Mouse (Mus musculus): ENCODE results near the gene Psmd9. TPM values are rescaled to one million over a fixed set of nuclear protein-coding genes. Genes with fewer than 3 reads are reported as not detected.

Psmd9 gene
- total RNA-seq, 2 experiments from 2014 or later: 13.3 to 16.9 TPM

DNA sequence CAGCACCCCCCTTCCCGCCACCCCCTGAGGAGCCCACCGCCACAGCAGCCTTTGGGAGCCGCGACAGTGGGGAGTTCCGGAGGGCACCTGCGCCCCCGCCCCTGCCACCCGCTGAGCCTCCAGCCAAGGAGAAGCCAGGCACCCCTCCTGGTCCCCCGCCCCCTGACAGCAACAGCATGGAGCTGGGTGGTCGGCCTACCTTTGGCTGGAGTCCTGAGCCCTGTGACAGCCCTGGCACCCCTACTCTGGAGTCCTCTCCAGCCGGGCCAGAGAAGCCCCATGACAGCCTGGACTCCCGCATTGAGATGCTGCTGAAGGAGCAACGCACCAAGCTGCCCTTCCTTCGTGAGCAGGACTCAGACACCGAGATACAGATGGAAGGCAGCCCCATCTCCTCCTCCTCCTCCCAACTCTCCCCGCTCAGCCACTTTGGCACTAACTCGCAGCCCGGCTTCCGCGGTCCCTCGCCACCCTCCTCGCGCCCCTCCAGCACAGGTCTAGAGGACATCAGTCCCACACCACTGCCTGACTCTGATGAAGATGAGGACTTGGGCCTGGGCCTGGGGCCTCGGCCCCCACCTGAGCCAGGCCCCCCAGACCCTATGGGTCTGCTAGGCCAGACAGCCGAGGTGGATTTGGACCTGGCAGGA, 21.0 kb upstream of the Psmd9 start:
- TF ChIP-seq CTCF (IDR thresholded peaks at IDR 0.05): no peak
- intact Hi-C loops (cut with DNase I): loop anchor here (2.0 kb wide), 1 partner anchor 31 kb away; no protein-coding TSS in a partner anchor
- H3K4me3 ChIP-seq: no peak overlapping the region
- H3K27ac ChIP-seq: no peak overlapping the region
- peak; percentile 27 for DNase-seq

DNA sequence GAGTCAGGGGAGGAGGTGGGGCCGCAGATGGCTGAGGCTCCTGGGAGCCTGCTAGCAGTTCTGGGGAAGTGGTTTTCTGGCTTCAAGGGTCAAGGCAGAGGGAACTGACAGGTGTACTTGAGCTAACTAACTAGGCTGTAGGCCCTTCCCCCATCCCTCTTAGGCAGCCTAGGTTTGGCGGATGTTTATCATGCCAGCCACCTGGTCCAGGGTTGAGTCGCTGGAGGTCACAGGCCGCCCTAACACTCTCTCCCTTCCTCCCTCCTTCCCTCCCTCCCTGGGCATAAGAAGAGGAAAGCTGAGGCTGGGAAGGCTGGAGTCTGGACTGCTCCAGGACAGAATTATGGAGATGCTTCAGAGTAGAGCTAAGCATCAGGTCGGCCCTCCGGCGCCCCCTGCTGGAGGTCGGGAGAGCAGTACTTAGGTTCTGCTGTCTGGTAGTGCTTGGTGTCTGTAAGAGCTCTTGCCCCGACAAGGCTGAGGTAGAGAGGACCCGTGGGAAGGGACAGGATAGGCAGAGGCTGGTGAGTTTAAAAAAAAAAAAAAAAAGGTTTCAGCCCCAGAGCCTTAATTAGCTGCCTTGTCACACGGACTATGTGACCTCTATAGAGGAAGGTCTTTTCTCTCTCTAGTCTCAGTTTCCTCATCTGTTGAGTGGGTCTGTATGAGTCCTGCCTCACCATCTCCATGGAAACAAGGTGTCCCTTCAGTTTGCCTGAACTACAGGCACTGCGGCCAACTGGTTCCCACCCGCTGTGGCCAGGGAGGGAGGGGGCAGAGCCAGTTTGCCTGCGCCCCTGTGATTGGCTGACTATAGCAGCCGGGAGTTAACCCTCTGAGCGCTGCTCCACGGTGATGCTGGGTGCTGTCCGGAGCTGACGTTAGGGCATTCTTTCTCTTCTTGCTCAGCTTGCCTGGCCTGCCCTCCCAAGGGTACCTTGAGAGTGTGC, 19.5 kb upstream of the Psmd9 start:
- DNase-seq: peak; percentile 94
- TF ChIP-seq CTCF (IDR thresholded peaks at IDR 0.05): peak; percentile 95
- intact Hi-C loops (cut with DNase I): loop anchor here (1.0 to 2.0 kb wide), 2 partner anchors 16 to 33 kb away; no protein-coding TSS in a partner anchor
- Histone ChIP-seq H3K4me3 (peak overlapping the region; percentile 67), H3K27ac (peak overlapping the region; percentile 60)

DNA sequence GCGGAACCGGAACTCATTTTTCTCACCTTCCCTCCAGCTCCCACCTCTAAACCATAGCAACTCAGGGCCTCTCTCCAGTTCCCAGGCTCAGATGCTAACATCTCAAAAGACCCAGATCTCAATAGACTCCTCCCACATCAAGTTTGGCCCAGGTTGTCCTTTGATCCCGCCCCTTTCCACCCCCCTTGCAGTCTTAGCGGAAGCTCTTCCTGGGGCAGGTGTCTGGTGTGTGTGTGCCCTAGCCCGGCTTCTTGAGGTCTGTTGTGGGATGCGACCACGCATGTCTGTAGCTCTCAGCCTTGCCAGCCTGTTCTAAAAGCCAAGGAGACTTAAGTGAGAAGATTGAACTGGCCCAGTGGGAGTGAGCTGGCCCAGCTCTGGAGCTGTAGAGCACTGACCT, 18.6 kb upstream of the Psmd9 start:
- Histone ChIP-seq H3K4me3 (peak overlapping the region; percentile 67), H3K27ac (peak overlapping the region; percentile 48)
- intact Hi-C loops (cut with DNase I): no loop called here
- no peak for TF ChIP-seq CTCF (IDR thresholded peaks at IDR 0.05)
- no peak for DNase-seq

DNA sequence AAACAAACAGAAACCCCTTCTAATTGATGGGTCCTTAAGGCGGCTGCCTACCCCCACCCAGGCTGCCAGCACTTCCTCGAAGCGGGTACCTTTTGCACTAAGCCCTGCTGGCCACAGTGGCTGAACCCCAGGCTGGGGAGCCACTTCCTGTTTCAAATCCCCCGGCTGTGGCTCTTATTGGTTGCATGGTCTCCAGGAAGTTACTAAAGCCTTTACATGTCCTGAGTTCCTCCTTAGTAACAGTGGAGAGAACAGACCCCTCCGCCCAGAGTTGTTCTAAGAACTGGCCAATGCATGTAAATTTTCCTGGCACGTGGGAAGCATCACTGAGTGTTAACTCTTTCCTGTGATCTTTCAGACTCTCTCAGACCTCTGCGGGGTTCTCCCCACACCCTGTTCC, 18.1 kb upstream of the Psmd9 start:
- intact Hi-C loops (cut with DNase I): no loop called here
- TF ChIP-seq CTCF (IDR thresholded peaks at IDR 0.05): no peak
- DNase-seq: peak; percentile 30
- H3K27ac ChIP-seq: peak overlapping the region; percentile 48
- H3K4me3 ChIP-seq: peak overlapping the region; percentile 67

DNA sequence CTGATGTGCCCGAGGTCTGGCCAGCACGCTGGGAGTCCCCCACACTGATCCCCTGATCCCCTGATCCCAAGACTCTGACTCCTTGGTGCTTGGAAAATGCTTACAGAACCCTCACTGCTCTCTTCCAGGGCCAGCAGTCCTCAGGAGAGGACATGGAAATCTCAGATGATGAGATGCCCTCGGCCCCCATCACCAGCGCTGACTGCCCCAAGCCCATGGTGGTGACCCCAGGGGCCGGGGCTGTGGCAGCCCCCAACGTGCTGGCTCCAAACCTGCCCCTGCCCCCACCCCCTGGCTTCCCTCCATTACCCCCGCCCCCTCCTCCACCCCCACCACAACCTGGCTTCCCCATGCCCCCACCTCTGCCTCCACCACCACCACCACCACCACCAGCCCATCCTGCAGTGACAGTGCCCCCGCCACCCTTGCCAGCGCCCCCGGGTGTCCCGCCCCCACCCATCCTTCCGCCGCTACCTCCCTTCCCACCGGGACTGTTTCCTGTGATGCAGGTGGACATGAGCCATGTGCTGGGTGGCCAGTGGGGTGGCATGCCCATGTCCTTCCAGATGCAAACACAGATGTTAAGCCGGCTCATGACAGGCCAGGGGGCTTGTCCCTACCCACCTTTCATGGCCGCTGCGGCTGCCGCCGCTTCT, 17.4 kb upstream of the Psmd9 start:
- no peak for DNase-seq
- no peak for TF ChIP-seq CTCF (IDR thresholded peaks at IDR 0.05)
- H3K27ac ChIP-seq: no peak overlapping the region
- intact Hi-C loops (cut with DNase I): no loop called here
- H3K4me3 ChIP-seq: no peak overlapping the region

DNA sequence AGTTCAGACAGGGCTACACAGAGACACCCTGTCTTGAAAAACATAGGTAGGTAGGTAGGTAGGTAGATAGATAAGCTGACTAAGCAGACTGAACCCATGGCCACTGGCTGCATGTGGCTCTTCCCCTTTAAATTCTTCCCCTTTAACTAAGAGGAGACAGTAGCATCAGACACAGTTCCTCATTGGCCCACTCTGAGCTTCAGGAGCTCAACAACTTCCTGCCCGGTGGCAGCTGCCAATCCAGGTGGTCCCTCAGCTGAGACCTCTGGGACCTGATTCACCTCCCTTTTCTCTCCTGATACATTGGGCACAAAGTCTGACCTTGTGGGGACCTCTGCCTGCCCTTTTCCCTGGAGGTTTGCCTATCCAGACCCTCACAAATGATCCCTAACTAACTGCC, 16.3 kb upstream of the Psmd9 start:
- Histone ChIP-seq H3K27ac (no peak overlapping the region), H3K4me3 (no peak overlapping the region)
- intact Hi-C loops (cut with DNase I): no loop called here
- no peak for DNase-seq
- TF ChIP-seq CTCF (IDR thresholded peaks at IDR 0.05): no peak

DNA sequence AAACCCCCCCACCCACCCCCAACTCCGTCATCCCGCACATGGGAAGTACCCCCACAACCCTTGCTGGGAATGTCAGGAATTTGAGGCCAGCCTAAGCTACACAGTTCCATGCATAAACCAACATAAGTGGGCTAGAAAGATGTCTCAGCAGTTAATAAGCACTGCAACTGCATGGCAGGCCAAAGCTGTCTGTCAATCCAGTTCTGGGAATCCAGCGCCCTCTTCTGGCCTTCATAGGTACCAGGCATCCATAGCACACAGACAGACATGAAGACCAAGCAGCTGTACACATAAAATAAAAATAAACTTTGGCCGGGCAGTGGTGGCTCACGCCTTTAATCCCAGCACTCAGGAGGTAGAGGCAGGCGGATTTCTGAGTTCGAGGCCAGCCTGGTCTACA, 13.8 kb upstream of the Psmd9 start:
- intact Hi-C loops (cut with DNase I): no loop called here
- peak; percentile 82 for TF ChIP-seq CTCF (IDR thresholded peaks at IDR 0.05)
- H3K4me3 ChIP-seq: no peak overlapping the region
- peak overlapping the region; percentile 25; the same call in 1 of the 2 replicates for H3K27ac ChIP-seq
- peak; percentile 79 for DNase-seq

DNA sequence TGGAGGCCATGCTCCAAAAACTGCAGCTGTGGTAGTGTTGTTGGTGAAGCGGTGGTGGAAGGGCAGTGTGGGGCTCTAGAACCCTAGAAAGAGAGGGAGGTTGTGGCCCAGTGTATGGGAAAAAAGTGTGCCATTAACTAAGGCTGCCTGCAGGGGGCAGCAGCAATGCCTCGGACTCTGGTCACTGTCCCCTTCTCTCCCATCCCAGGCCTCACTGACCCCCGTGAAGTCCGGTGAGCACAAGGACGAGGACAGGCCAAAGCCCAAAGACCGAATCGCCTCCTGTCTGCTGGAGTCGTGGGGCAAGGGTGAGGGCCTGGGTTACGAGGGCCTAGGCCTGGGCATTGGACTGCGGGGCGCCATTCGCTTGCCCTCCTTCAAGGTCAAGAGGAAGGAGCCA, 12.4 kb upstream of the Psmd9 start:
- intact Hi-C loops (cut with DNase I): no loop called here
- no peak for DNase-seq
- no peak overlapping the region for H3K27ac ChIP-seq
- H3K4me3 ChIP-seq: no peak overlapping the region
- peak; percentile 57 for TF ChIP-seq CTCF (IDR thresholded peaks at IDR 0.05)

DNA sequence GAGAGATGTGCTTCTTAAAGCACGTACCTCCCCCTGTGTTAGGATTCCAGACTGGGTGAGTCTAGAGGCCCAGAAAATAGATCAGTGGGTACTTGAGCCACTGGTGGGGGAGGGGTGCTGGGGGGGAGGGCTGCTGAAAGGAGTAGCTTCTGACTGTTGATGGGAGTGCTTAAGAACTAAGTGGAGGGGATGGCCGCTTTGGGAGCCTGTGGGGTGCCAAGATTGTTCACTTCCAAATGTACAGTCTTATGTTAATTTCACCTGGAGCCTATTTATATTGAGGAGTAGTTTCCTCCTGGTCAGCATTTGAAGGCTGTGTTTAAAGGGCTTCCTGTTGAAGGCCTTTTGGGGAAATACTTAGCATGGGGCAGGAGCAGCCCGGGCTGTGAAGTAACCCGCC, 11.2 kb upstream of the Psmd9 start:
- DNase-seq: no peak
- no peak overlapping the region for H3K27ac ChIP-seq
- intact Hi-C loops (cut with DNase I): no loop called here
- no peak for TF ChIP-seq CTCF (IDR thresholded peaks at IDR 0.05)
- H3K4me3 ChIP-seq: no peak overlapping the region

DNA sequence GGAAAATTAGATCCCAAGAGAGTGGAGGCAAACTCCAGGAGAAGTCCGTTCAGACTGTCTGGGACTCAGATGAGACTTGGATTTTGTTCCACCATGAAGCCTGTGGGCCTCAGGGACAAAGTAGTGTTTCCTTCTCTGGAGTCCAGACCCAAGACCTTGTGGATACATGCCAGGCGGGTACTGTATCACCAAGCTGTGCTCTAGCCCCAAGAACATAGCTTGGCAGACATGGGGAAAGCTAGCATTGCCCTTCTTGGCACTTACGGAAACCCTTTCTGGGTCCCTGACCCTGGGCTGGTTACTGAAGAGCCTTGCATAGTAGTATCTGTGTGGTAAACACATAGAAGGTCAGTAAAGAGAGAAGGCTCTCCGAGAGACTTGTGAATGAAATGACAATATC, 9.8 kb upstream of the Psmd9 start:
- no peak overlapping the region for H3K4me3 ChIP-seq
- no peak for TF ChIP-seq CTCF (IDR thresholded peaks at IDR 0.05)
- peak overlapping the region; percentile 63 for H3K27ac ChIP-seq
- intact Hi-C loops (cut with DNase I): no loop called here
- peak; percentile 76 for DNase-seq

DNA sequence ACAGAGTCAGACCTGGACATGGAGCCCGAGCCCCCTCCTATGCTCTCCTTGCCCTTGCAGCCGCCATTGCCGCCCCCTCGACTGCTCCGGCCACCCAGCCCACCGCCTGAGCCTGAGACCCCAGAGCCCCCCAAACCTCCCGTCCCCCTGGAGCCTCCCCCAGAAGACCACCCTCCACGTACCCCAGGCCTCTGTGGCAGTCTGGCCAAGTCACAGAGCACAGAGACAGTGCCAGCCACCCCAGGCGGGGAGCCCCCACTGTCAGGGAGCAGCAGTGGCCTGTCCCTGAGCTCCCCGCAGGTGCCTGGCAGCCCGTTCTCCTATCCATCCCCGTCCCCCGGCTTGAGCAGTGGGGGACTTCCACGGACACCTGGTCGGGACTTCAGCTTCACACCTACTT, 9.3 kb upstream of the Psmd9 start:
- Histone ChIP-seq H3K27ac (peak overlapping the region; percentile 63), H3K4me3 (no peak overlapping the region)
- TF ChIP-seq CTCF (IDR thresholded peaks at IDR 0.05): no peak
- intact Hi-C loops (cut with DNase I): no loop called here
- peak; percentile 24 for DNase-seq

DNA sequence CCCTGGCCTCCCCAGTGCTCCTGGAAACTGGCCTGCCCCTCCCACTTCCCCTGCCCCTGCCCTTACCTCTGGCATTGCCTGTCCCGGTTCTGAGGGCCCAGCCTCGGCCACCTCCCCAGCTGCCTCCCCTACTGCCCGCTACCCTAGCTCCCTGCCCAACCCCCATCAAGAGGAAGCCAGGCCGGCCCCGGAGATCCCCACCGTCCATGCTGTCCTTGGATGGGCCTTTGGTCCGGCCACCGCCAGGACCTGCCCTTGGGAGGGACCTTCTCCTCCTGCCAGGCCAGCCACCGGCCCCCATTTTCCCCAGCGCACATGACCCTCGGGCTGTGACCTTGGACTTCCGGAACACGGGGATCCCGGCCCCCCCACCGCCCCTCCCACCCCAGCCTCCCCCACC, 8.9 kb upstream of the Psmd9 start:
- DNase-seq: no peak
- intact Hi-C loops (cut with DNase I): no loop called here
- no peak for TF ChIP-seq CTCF (IDR thresholded peaks at IDR 0.05)
- H3K4me3 ChIP-seq: no peak overlapping the region
- H3K27ac ChIP-seq: no peak overlapping the region; the same call in 1 of the 2 replicates

DNA sequence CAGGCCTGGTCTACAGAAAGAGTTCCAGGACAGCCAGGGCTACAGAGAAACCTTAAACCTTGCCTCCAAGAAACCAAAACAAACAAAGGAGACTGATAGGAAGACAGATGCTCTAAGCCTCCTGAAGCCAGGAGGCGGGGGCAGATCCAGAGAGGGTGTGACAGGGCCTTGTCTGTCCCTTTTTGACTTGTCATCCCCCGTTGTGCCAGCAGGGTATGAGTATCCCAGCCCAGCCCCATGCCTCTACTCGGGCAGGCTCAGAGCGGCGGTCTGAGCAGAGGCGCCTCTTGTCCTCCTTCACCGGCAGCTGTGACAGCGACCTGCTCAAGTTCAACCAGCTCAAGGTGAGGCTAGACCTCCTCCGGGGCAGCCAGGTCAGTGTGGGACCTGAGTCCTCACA, 6.3 kb upstream of the Psmd9 start:
- intact Hi-C loops (cut with DNase I): no loop called here

More for the DNA sequence above, 6.3 kb upstream of the Psmd9 start:
- no peak overlapping the region for H3K27ac ChIP-seq
- DNase-seq: no peak
- TF ChIP-seq CTCF (IDR thresholded peaks at IDR 0.05): no peak
- no peak overlapping the region for H3K4me3 ChIP-seq
